Mouse (Mus musculus) limb, embryonic 14.5 days (tissue): ENCODE data around the gene Eva1b. TPM values are rescaled to one million over a fixed set of nuclear protein-coding genes. Genes with fewer than 3 reads are reported as not detected.
A peak's percentile ranks its signal among the peaks of the same experiment; 100 is the strongest.

ENCODE experiments used
- ATAC-seq: fragments of 200-750 bp; cut with Nextera tagmentation; 2 replicates; pipeline ENCODE4 v1.8.0; 2017; ENCODE audit warnings: low read depth, moderate number of reproducible peaks, moderate TSS enrichment; ENCODE audit not compliant: low FRiP score
- DNase-seq: peaks from one replicate; pipeline ENCODE4 v3.0.0-alpha.2; 2015; ENCODE audit warnings: low spot score
- H3K27ac ChIP-seq: fragments of 300-500 bp; sonication (generic); replicated peaks from 2 replicates; pipeline ENCODE4 v1.5.1; 2014; ENCODE audit warnings: low read depth, mild to moderate bottlenecking, low read length, moderate library complexity, mixed read lengths
- H3K27me3 ChIP-seq: fragments of 300-500 bp; sonication (generic); 2 replicates; pipeline ENCODE4 v1.6.1; 2014; ENCODE audit warnings: low read length, mixed read lengths; ENCODE audit not compliant: control insufficient read depth, insufficient read depth
- H3K36me3 ChIP-seq: fragments of 300-500 bp; sonication (generic); 2 replicates; pipeline ENCODE4 v1.6.1; 2014; ENCODE audit warnings: mild to moderate bottlenecking, low read length, moderate library complexity, mixed read lengths; ENCODE audit not compliant: control insufficient read depth, insufficient read depth
- H3K4me1 ChIP-seq: fragments of 300-500 bp; sonication (generic); 2 replicates; pipeline ENCODE4 v1.6.1; 2014; ENCODE audit warnings: antibody characterized with exemption, low read length, mixed read lengths; ENCODE audit not compliant: control insufficient read depth, insufficient read depth
- H3K4me2 ChIP-seq: fragments of 300-500 bp; sonication (generic); replicated peaks from 2 replicates; pipeline ENCODE4 v1.6.1; 2014; ENCODE audit warnings: low read depth, mild to moderate bottlenecking, low read length, moderate library complexity; ENCODE audit not compliant: severe bottlenecking
- H3K4me3 ChIP-seq: fragments of 300-500 bp; sonication (generic); replicated peaks from 2 replicates; pipeline ENCODE4 v1.5.1; 2014; ENCODE audit warnings: low read length
- H3K9ac ChIP-seq: fragments of 300-500 bp; sonication (generic); 2 replicates; pipeline ENCODE4 v1.6.1; 2014; ENCODE audit warnings: mild to moderate bottlenecking, low read depth, low read length, moderate library complexity; ENCODE audit not compliant: severe bottlenecking
- H3K9me3 ChIP-seq: fragments of 300-500 bp; sonication (generic); 2 replicates; pipeline ENCODE4 v1.6.1; 2016; ENCODE audit warnings: low read length; ENCODE audit not compliant: control insufficient read depth
- POLR2A ChIP-seq: fragments of 200-500 bp; IDR thresholded peaks from 2 replicates; pipeline ENCODE4 v1.8.0; 2012; ENCODE audit warnings: inconsistent platforms, mild to moderate bottlenecking, moderate library complexity, borderline replicate concordance; ENCODE audit not compliant: insufficient read depth, insufficient read length; ENCODE audit errors: extremely low read depth
- WGBS: fragments of 180-500 bp; shearing (Covaris S2); extraction: QIAGEN DNeasy Blood & Tissue Kit; methylation state at CpG from one replicate; pipeline ENCODE4 v1.1.7; 2014; 5-methylcytosine and 5-hydroxymethylcytosine counted together
- polyA plus RNA-seq, 2 experiments: library from polyadenylated mRNA; depleted of rRNA in 1 of 2; stranded (reverse) in 1 of 2; unstranded in 1 of 2; fragments of >200 nt; fragmentation: Nextera tagmentation in 1 of 2; extraction: Ambion mirVana in 1 of 2; gene quantifications; 2 replicates each; pipeline versions ENCODE4 v1.2.1 to v1.2.3; 2012 to 2014

Gene Eva1b
- polyA plus RNA-seq, 2 experiments, result 101 to 120 TPM

- H3K27me3 ChIP-seq, result no peaks in the 10 kb centered on the region
- no peak overlapping the region for H3K4me3 ChIP-seq
- no peak for TF ChIP-seq POLR2A
- no peaks in the 10 kb centered on the region for H3K36me3 ChIP-seq
- H3K9ac ChIP-seq, result peak overlapping the region; percentile 34
- no peaks in the 10 kb centered on the region for H3K9me3 ChIP-seq
- peak; percentile 58 for DNase-seq
- peak overlapping the region; percentile 53 for H3K27ac ChIP-seq
- ATAC-seq, result peak; percentile 58
- H3K4me2 ChIP-seq, result peak overlapping the region; percentile 36
- 4% methylated on average over 12 of the region's 12 CpGs for WGBS
- peaks cover 21% of the 10 kb centered on the region for H3K4me1 ChIP-seq
Observed at GRCm38 (mm10) chr4:126110374-126111152, 37.0 kb upstream of the Eva1b start.

- Histone ChIP-seq H3K9ac (peak overlapping the region; percentile 31; the same call in 1 of the 2 replicates), H3K4me2 (peak overlapping the region; percentile 36), H3K27me3 (no peaks in the 10 kb centered on the region), H3K9me3 (no peaks in the 10 kb centered on the region), H3K27ac (peak overlapping the region; percentile 53), H3K4me1 (peaks cover 21% of the 10 kb centered on the region), H3K36me3 (no peaks in the 10 kb centered on the region), H3K4me3 (no peak overlapping the region)
- ATAC-seq (no peak), DNase-seq (no peak)
- WGBS, result 27% methylated on average over 7 of the region's 7 CpGs
- no peak for TF ChIP-seq POLR2A
Observed at GRCm38 (mm10) chr4:126111153-126111549, 36.4 kb upstream of the Eva1b start.

GRCm38 (mm10) chr4:126113243-126113642 lies 34.3 kb upstream of the Eva1b start:
- Histone ChIP-seq H3K9me3 (no peaks in the 10 kb centered on the region), H3K4me3 (no peak overlapping the region), H3K4me1 (peaks cover 18% of the 10 kb centered on the region), H3K27ac (no peak overlapping the region), H3K36me3 (no peaks in the 10 kb centered on the region; the same call in 1 of the 2 replicates), H3K9ac (no peak overlapping the region), H3K4me2 (no peak overlapping the region), H3K27me3 (no peaks in the 10 kb centered on the region)
- ATAC-seq (no peak), DNase-seq (no peak)
- WGBS, result 73% methylated on average over 4 of the region's 4 CpGs
- TF ChIP-seq POLR2A, result no peak

GRCm38 (mm10) chr4:126113943-126114342 lies 33.6 kb upstream of the Eva1b start:
- H3K36me3 ChIP-seq, result peaks cover 6% of the 10 kb centered on the region; the same call in 1 of the 2 replicates
- no peaks in the 10 kb centered on the region for H3K9me3 ChIP-seq
- no peak overlapping the region for H3K27ac ChIP-seq
- TF ChIP-seq POLR2A, result no peak
- no peak overlapping the region for H3K9ac ChIP-seq
- no peak overlapping the region for H3K4me2 ChIP-seq
- no peaks in the 10 kb centered on the region for H3K27me3 ChIP-seq
- H3K4me1 ChIP-seq, result peaks cover 18% of the 10 kb centered on the region
- ATAC-seq (no peak), DNase-seq (peak; percentile 52)
- WGBS, result 17% methylated on average over 6 of the region's 6 CpGs
- H3K4me3 ChIP-seq, result no peak overlapping the region

GRCm38 (mm10) chr4:126115411-126115810 lies 32.1 kb upstream of the Eva1b start:
- WGBS, result 91% methylated on average over 9 of the region's 9 CpGs
- no peak for ATAC-seq
- H3K9me3 ChIP-seq, result no peaks in the 10 kb centered on the region
- H3K27me3 ChIP-seq, result no peaks in the 10 kb centered on the region
- H3K36me3 ChIP-seq, result peaks cover 9% of the 10 kb centered on the region; the same call in 1 of the 2 replicates
- H3K4me3 ChIP-seq, result no peak overlapping the region
- no peak overlapping the region for H3K9ac ChIP-seq
- no peak overlapping the region for H3K4me2 ChIP-seq
- no peak for DNase-seq
- H3K27ac ChIP-seq, result no peak overlapping the region
- peaks cover 10% of the 10 kb centered on the region for H3K4me1 ChIP-seq
- TF ChIP-seq POLR2A, result no peak
